Mouse (Mus musculus): ENCODE measurements around the gene Zfp213. TPM values are rescaled to one million over a fixed set of nuclear protein-coding genes. Genes with fewer than 3 reads are reported as not detected.

Zfp213 gene
- total and polyA plus RNA-seq, 3 experiments = 3.0 to 3.8 TPM; not detected in 1

DNA sequence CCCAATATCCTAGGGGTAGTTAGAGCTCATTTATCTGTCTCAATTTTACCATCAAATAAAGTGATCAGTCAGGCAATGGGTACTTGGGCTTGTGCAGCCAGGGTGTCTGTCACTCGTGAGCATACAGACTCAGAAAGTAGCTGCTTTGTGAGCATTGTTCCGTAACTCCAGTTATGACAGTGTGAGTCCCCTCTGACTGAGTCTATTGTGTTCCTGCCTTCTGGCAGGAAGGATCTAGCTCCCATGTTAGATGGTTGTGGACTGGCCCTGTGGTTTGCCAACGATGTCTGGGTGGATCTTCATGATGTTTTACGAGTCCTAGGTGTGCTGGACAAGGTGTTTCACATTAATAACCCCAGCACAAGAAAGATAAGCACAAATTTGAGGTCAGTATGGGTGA is 21.2 kb downstream of the Zfp213 start:
- H3K79me2 ChIP-seq (ENCODE audit: control insufficient read depth, insufficient read depth, low read length, poor library complexity) = peaks cover 3% of the 10 kb centered on the region; the same call in 1 of the 2 replicates
- no peak overlapping the region for H3K9ac ChIP-seq (ENCODE audit: control insufficient read depth, low read depth, low read length, poor library complexity, severe bottlenecking)
- H3K4me3 ChIP-seq (ENCODE audit: control insufficient read depth in 1 of 2, insufficient read depth in 1 of 2, low read depth in 2 of 2, low read length in 2 of 2) = no peak overlapping the region
- H3K27ac ChIP-seq (ENCODE audit: control insufficient read depth, low read depth, low read length) = no peak overlapping the region
- H3K4me1 ChIP-seq (ENCODE audit: control insufficient read depth in 1 of 2, insufficient read depth in 2 of 2, low read length in 2 of 2) = peaks cover 0 to 29% of the 10 kb centered on the region in 2 experiments; a peak in 2 of 4 replicates
- no peaks in the 10 kb centered on the region for H3K27me3 ChIP-seq (ENCODE audit: control insufficient read depth in 1 of 2, insufficient read depth in 2 of 2, low read length in 2 of 2)
- peaks cover 0 to 22% of the 10 kb centered on the region in 2 experiments; a peak in 2 of 4 replicates for H3K36me3 ChIP-seq (ENCODE audit: control insufficient read depth in 1 of 2, insufficient read depth in 2 of 2, low read length in 2 of 2)
- no peaks in the 10 kb centered on the region for H3K9me3 ChIP-seq (replicated peaks; ENCODE audit: insufficient read depth, low read length)
- no peak for DNase-seq (ENCODE audit: low read depth, low spot score)
- TF ChIP-seq TCF12 (IDR thresholded peaks at IDR 0.05; ENCODE audit: low read depth, low read length) (no peak), TAL1 (IDR thresholded peaks at IDR 0.05; ENCODE audit: low read length) (no peak)

DNA sequence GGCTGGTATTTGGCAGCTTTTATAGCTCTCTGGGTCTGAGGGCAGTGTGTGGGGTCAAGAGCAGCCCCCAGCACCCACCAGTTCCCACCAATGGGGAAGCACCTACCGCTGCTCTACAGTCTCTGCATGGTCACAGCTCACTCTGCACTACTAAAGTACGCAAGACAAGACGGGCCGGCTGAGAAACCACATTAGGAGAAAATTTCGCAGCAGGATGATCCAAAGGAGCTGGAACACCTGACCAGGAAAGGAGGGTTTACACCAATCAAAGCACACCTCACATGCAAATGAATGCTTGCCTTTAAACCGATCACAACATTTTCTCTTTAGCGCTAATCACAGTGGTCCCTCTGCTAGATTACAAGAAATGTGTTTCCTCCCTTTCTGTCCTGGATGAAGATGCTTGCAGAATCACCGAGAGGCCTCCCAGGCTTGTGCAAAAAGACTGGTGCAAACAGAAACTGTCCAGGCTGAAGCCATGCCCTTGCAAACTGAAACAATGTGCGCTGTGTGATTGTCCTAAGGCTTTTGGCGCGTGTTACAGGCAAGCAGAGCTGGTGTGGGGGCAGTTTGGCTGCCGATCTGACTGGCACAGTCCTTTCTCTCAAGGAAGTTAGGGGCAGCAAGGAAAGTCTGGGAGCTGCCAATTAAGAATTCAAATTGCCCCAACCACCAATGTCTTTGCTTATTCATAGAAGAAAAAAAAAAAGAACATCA is 21.9 kb downstream of the Zfp213 start:
- Histone ChIP-seq H3K4me1 (ENCODE audit: control insufficient read depth in 1 of 2, insufficient read depth in 2 of 2, low read length in 2 of 2) (peaks cover 0 to 29% of the 10 kb centered on the region in 2 experiments; a peak in 2 of 4 replicates), H3K36me3 (ENCODE audit: control insufficient read depth in 1 of 2, insufficient read depth in 2 of 2, low read length in 2 of 2) (peaks cover 0 to 22% of the 10 kb centered on the region in 2 experiments; a peak in 2 of 4 replicates), H3K27ac (ENCODE audit: control insufficient read depth, low read depth, low read length) (no peak overlapping the region), H3K9me3 (replicated peaks; ENCODE audit: insufficient read depth, low read length) (no peaks in the 10 kb centered on the region), H3K9ac (ENCODE audit: control insufficient read depth, low read depth, low read length, poor library complexity, severe bottlenecking) (no peak overlapping the region), H3K4me3 (ENCODE audit: control insufficient read depth in 1 of 2, insufficient read depth in 1 of 2, low read depth in 2 of 2, low read length in 2 of 2) (no peak overlapping the region), H3K79me2 (ENCODE audit: control insufficient read depth, insufficient read depth, low read length, poor library complexity) (peaks cover 3% of the 10 kb centered on the region; the same call in 1 of the 2 replicates), H3K27me3 (ENCODE audit: control insufficient read depth in 1 of 2, insufficient read depth in 2 of 2, low read length in 2 of 2) (no peaks in the 10 kb centered on the region)
- no peak for DNase-seq (ENCODE audit: low read depth, low spot score)
- no peak for TF ChIP-seq SMC3 (IDR thresholded peaks at IDR 0.05; ENCODE audit: low read depth, low read length)
- no peak for TF ChIP-seq MAX (IDR thresholded peaks at IDR 0.05; ENCODE audit: low read length)
- no peak for TF ChIP-seq NELFE (IDR thresholded peaks at IDR 0.05; ENCODE audit: low read depth, low read length)
- no peak for TF ChIP-seq POLR2AphosphoS2 (IDR thresholded peaks at IDR 0.05; ENCODE audit: low read length)
- no peak for TF ChIP-seq CTCF (IDR thresholded peaks at IDR 0.05 in 2 of 3, conservative IDR thresholded peaks at IDR 0.05 in 1 of 3; ENCODE audit: control insufficient read depth in 1 of 3, insufficient read depth in 1 of 3, low read depth in 2 of 3, low read length in 3 of 3, poor library complexity in 1 of 3, severe bottlenecking in 1 of 3)
- no peak for TF ChIP-seq RAD21 (IDR thresholded peaks at IDR 0.05; ENCODE audit: low read depth, low read length)
- no peak for TF ChIP-seq TCF12 (IDR thresholded peaks at IDR 0.05; ENCODE audit: low read depth, low read length)
- no peak for TF ChIP-seq HCFC1 (IDR thresholded peaks at IDR 0.05; ENCODE audit: low read depth, low read length)
- no peak for TF ChIP-seq ZNF384 (IDR thresholded peaks at IDR 0.05; ENCODE audit: low read depth, low read length)
- no peak for TF ChIP-seq GABPA (IDR thresholded peaks at IDR 0.05; ENCODE audit: low read depth, low read length)
- TF ChIP-seq TAL1 (IDR thresholded peaks at IDR 0.05; ENCODE audit: low read length) = no peak

GRCm38 (mm10) chr17:23540605-23541475 is 23.2 kb downstream of the Zfp213 start:
- Histone ChIP-seq H3K27ac (ENCODE audit: control insufficient read depth, low read depth, low read length) (peak overlapping the region; percentile 22), H3K4me3 (ENCODE audit: control insufficient read depth in 1 of 2, insufficient read depth in 1 of 2, low read depth in 2 of 2, low read length in 2 of 2) (peak overlapping the region; percentile 28 to 76), H3K36me3 (ENCODE audit: control insufficient read depth in 1 of 2, insufficient read depth in 2 of 2, low read length in 2 of 2) (peaks cover 0 to 22% of the 10 kb centered on the region in 2 experiments; a peak in 2 of 4 replicates), H3K4me1 (ENCODE audit: control insufficient read depth in 1 of 2, insufficient read depth in 2 of 2, low read length in 2 of 2) (peaks cover 0 to 27% of the 10 kb centered on the region in 2 experiments; a peak in 2 of 4 replicates), H3K9me3 (replicated peaks; ENCODE audit: insufficient read depth, low read length) (no peaks in the 10 kb centered on the region), H3K79me2 (ENCODE audit: control insufficient read depth, insufficient read depth, low read length, poor library complexity) (no peaks in the 10 kb centered on the region; the same call in 1 of the 2 replicates), H3K9ac (ENCODE audit: control insufficient read depth, low read depth, low read length, poor library complexity, severe bottlenecking) (peak overlapping the region; percentile 71), H3K27me3 (ENCODE audit: control insufficient read depth in 1 of 2, insufficient read depth in 2 of 2, low read length in 2 of 2) (no peaks in the 10 kb centered on the region)
- TF ChIP-seq TBP (IDR thresholded peaks at IDR 0.05; ENCODE audit: low read depth, low read length) (peak; percentile 99), HCFC1 (IDR thresholded peaks at IDR 0.05; ENCODE audit: low read depth, low read length) (no peak)
- peak; percentile 72 for DNase-seq (ENCODE audit: low read depth, low spot score)

All from MEL (cell line).